Mouse (Mus musculus): ENCODE data around the gene Olfr698. TPM values are rescaled to one million over a fixed set of nuclear protein-coding genes. Genes with fewer than 3 reads are reported as not detected.
"Not testable (repeated sequence)": the region's sequence is repeated elsewhere in the genome, so short reads cannot be mapped to it uniquely, and the experiment has no call there.

The Olfr698 gene
- polyA plus RNA-seq (2014; fragmentation: Nextera tagmentation; extraction: Ambion mirVana): not detected in 2 replicates

- Histone ChIP-seq H3K4me2 (ENCODE audit: low read depth) (no peak within 1 kb of the TSS), H3K4me1 (ENCODE audit: control insufficient read depth, insufficient read depth, low read length) (no peaks in the 10 kb centered on the region), H3K27ac (ENCODE audit: low read depth, low read length) (no peak within 1 kb of the TSS), H3K4me3 (ENCODE audit: low read depth, low read length) (no peak within 1 kb of the TSS), H3K27me3 (ENCODE audit: control insufficient read depth, insufficient read depth, low read length) (no peaks in the 10 kb centered on the region), H3K9ac (ENCODE audit: low read length) (no peak within 1 kb of the TSS), H3K9me3 (ENCODE audit: control insufficient read depth, low read length) (no peaks in the 10 kb centered on the region), H3K36me3 (ENCODE audit: control insufficient read depth, insufficient read depth, low read length) (no peaks in the 10 kb centered on the region)
- no peak for DNase-seq (ENCODE audit: low spot score)
- ATAC-seq (ENCODE audit: insufficient read depth, low FRiP score, low TSS enrichment): no peak
Measured at GRCm38 (mm10) chr7:106755297-106755696, at the start of gene Olfr698. Gene Olfr698, minus strand, starts transcription at chr7:106755397.

GRCm38 (mm10) chr7:106793098-106793497, 37.9 kb upstream of the Olfr698 start, which contains the start of gene Olfr699:
Gene Olfr699, minus strand, starts transcription at chr7:106793198.
- Histone ChIP-seq H3K4me3 (ENCODE audit: low read depth, low read length) (no peak within 1 kb of the TSS), H3K27me3 (ENCODE audit: control insufficient read depth, insufficient read depth, low read length) (no peaks in the 10 kb centered on the region), H3K9ac (ENCODE audit: low read length) (no peak within 1 kb of the TSS), H3K4me1 (ENCODE audit: control insufficient read depth, insufficient read depth, low read length) (no peaks in the 10 kb centered on the region), H3K36me3 (ENCODE audit: control insufficient read depth, insufficient read depth, low read length) (no peaks in the 10 kb centered on the region), H3K27ac (ENCODE audit: low read depth, low read length) (no peak within 1 kb of the TSS), H3K9me3 (ENCODE audit: control insufficient read depth, low read length) (no peaks in the 10 kb centered on the region), H3K4me2 (ENCODE audit: low read depth) (no peak within 1 kb of the TSS)
- WGBS: 98% methylated on average over 1 of the region's 1 CpGs
- DNase-seq (ENCODE audit: low spot score): no peak
- ATAC-seq (ENCODE audit: insufficient read depth, low FRiP score, low TSS enrichment): no peak

DNA sequence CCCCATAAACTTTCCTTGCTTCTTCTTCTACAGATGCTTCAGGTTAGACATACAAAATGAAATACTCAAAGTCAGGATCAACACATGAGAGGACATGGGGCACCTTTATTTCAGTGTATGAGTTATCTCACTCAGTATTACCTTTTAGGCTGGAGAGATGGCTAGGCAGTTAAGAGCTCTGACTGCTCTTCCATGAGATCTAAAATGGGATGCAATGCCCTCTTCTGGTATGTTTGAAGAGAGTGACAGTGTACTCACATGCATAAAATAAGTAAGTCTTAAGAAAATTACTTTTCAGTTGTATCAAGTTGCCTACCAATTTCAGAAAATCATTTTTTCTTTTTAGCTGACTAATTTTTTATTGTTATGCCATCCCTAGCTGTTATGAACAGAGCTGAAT, 33.1 kb upstream of the Olfr698 start:
- ATAC-seq (ENCODE audit: insufficient read depth, low FRiP score, low TSS enrichment) (no peak), DNase-seq (ENCODE audit: low spot score) (no peak)
- Histone ChIP-seq H3K36me3 (ENCODE audit: control insufficient read depth, insufficient read depth, low read length) (no peaks in the 10 kb centered on the region), H3K9ac (ENCODE audit: low read length) (no peak overlapping the region), H3K27ac (ENCODE audit: low read depth, low read length) (no peak overlapping the region), H3K4me2 (ENCODE audit: low read depth) (no peak overlapping the region), H3K9me3 (ENCODE audit: control insufficient read depth, low read length) (no peaks in the 10 kb centered on the region), H3K4me1 (ENCODE audit: control insufficient read depth, insufficient read depth, low read length) (no peaks in the 10 kb centered on the region), H3K27me3 (ENCODE audit: control insufficient read depth, insufficient read depth, low read length) (no peaks in the 10 kb centered on the region), H3K4me3 (ENCODE audit: low read depth, low read length) (no peak overlapping the region)

- not testable (repeated sequence) for H3K36me3 ChIP-seq (ENCODE audit: control insufficient read depth, insufficient read depth, low read length); H3K9me3 ChIP-seq (ENCODE audit: control insufficient read depth, low read length); H3K4me3 ChIP-seq (ENCODE audit: low read depth, low read length); DNase-seq (ENCODE audit: low spot score); H3K27me3 ChIP-seq (ENCODE audit: control insufficient read depth, insufficient read depth, low read length); H3K9ac ChIP-seq (ENCODE audit: low read length); H3K27ac ChIP-seq (ENCODE audit: low read depth, low read length); H3K4me2 ChIP-seq (ENCODE audit: low read depth); H3K4me1 ChIP-seq (ENCODE audit: control insufficient read depth, insufficient read depth, low read length); ATAC-seq (ENCODE audit: insufficient read depth, low FRiP score, low TSS enrichment)
- WGBS: 96% methylated on average over 2 of the region's 2 CpGs
Measured at GRCm38 (mm10) chr7:106761008-106761407, 5.8 kb upstream of the Olfr698 start.

DNA sequence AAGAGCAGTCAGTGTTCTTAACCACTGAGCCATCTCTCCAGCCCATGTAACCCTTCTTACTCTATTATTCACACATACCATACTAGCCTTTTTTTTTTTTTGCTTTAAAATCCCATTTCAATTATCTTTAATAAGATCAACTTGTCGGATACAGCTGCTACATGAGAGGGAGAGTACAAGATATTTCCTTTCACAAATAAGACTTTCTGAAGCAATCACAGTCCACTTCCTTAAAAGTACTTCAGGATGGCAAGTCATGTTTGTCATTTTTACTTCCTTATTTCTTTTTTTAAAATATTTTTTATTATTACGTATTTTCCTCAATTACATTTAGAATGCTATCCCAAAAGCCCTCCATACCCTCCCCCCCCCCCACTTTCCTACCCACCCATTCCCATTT, 3.6 kb upstream of the Olfr698 start:
- DNase-seq (ENCODE audit: low spot score) (no peak), ATAC-seq (ENCODE audit: insufficient read depth, low FRiP score, low TSS enrichment) (no peak)
- H3K9ac ChIP-seq (ENCODE audit: low read length): no peak overlapping the region
- H3K4me3 ChIP-seq (ENCODE audit: low read depth, low read length): no peak overlapping the region
- H3K27ac ChIP-seq (ENCODE audit: low read depth, low read length): no peak overlapping the region
- no peaks in the 10 kb centered on the region for H3K36me3 ChIP-seq (ENCODE audit: control insufficient read depth, insufficient read depth, low read length)
- H3K9me3 ChIP-seq (ENCODE audit: control insufficient read depth, low read length): no peaks in the 10 kb centered on the region
- H3K4me2 ChIP-seq (ENCODE audit: low read depth): no peak overlapping the region
- WGBS: 85% methylated on average over 2 of the region's 2 CpGs
- no peaks in the 10 kb centered on the region for H3K4me1 ChIP-seq (ENCODE audit: control insufficient read depth, insufficient read depth, low read length)
- no peaks in the 10 kb centered on the region for H3K27me3 ChIP-seq (ENCODE audit: control insufficient read depth, insufficient read depth, low read length)

DNA sequence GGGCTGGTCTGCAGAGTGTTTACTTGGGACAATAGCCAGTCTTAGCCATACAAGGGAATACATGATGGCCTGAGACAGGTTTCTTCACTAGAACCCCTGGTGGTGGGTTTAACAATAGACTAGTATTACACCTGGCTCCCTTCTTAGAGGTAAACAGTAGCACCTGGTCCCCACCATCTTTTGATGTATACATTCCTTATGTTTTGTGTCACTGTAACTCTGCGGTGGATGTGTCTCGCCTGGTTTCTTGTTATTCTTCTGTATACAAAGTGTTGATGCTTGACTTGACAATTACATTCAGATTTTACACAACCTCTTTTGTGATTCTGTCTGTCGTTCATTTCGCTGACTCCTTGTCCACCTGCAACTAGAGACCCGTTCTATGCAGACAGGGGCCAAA, 9.4 kb downstream of the Olfr698 start:
- no peaks in the 10 kb centered on the region for H3K27me3 ChIP-seq (ENCODE audit: control insufficient read depth, insufficient read depth, low read length)
- H3K36me3 ChIP-seq (ENCODE audit: control insufficient read depth, insufficient read depth, low read length): no peaks in the 10 kb centered on the region
- DNase-seq (ENCODE audit: low spot score) (no peak), ATAC-seq (ENCODE audit: insufficient read depth, low FRiP score, low TSS enrichment) (no peak)
- 91% methylated on average over 5 of the region's 5 CpGs for WGBS
- no peaks in the 10 kb centered on the region for H3K4me1 ChIP-seq (ENCODE audit: control insufficient read depth, insufficient read depth, low read length)
- no peak overlapping the region for H3K27ac ChIP-seq (ENCODE audit: low read depth, low read length)
- H3K4me3 ChIP-seq (ENCODE audit: low read depth, low read length): no peak overlapping the region
- no peak overlapping the region for H3K9ac ChIP-seq (ENCODE audit: low read length)
- no peaks in the 10 kb centered on the region for H3K9me3 ChIP-seq (ENCODE audit: control insufficient read depth, low read length)
- H3K4me2 ChIP-seq (ENCODE audit: low read depth): no peak overlapping the region

DNA sequence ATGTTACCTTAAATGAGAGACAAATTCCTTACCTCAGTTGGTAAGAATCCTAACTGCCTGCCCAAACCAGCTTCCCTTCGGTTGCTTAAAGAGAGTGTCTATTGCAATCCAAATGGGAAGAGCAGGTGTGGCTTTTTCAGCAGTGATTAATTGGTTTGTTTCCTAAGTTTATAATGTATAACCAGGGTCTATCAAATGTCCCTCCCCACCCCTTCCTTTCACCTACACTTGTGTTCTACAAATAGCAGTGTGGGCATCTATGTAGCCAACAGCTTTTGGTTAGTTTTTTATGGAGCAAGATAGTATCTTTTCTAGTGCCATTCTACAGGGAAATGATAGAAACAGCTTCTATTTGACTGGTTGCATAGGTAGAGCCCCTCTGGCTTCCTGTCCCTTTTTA, 12.9 kb downstream of the Olfr698 start, which contains the start of gene Olfr697:
Olfr697 (minus strand) TSS at position 101 of the 400 bp plus-strand sequence.
- no peaks in the 10 kb centered on the region for H3K9me3 ChIP-seq (ENCODE audit: control insufficient read depth, low read length)
- no peak within 1 kb of the TSS for H3K9ac ChIP-seq (ENCODE audit: low read length)
- no peak within 1 kb of the TSS for H3K4me3 ChIP-seq (ENCODE audit: low read depth, low read length)
- 86% methylated on average over 1 of the region's 1 CpGs for WGBS
- no peaks in the 10 kb centered on the region for H3K4me1 ChIP-seq (ENCODE audit: control insufficient read depth, insufficient read depth, low read length)
- ATAC-seq (ENCODE audit: insufficient read depth, low FRiP score, low TSS enrichment) (no peak), DNase-seq (ENCODE audit: low spot score) (no peak)
- H3K4me2 ChIP-seq (ENCODE audit: low read depth): no peak within 1 kb of the TSS
- H3K27me3 ChIP-seq (ENCODE audit: control insufficient read depth, insufficient read depth, low read length): no peaks in the 10 kb centered on the region
- H3K36me3 ChIP-seq (ENCODE audit: control insufficient read depth, insufficient read depth, low read length): no peaks in the 10 kb centered on the region
- no peak within 1 kb of the TSS for H3K27ac ChIP-seq (ENCODE audit: low read depth, low read length)

GRCm38 (mm10) chr7:106737028-106737427, 18.2 kb downstream of the Olfr698 start:
- H3K4me2 ChIP-seq (ENCODE audit: low read depth): no peak overlapping the region
- H3K4me1 ChIP-seq (ENCODE audit: control insufficient read depth, insufficient read depth, low read length): no peaks in the 10 kb centered on the region
- H3K9ac ChIP-seq (ENCODE audit: low read length): no peak overlapping the region
- no peak overlapping the region for H3K27ac ChIP-seq (ENCODE audit: low read depth, low read length)
- H3K27me3 ChIP-seq (ENCODE audit: control insufficient read depth, insufficient read depth, low read length): no peaks in the 10 kb centered on the region
- DNase-seq (ENCODE audit: low spot score): no peak
- H3K9me3 ChIP-seq (ENCODE audit: control insufficient read depth, low read length): no peaks in the 10 kb centered on the region
- no peaks in the 10 kb centered on the region for H3K36me3 ChIP-seq (ENCODE audit: control insufficient read depth, insufficient read depth, low read length)
- no peak overlapping the region for H3K4me3 ChIP-seq (ENCODE audit: low read depth, low read length)
- ATAC-seq (ENCODE audit: insufficient read depth, low FRiP score, low TSS enrichment): no peak

- ATAC-seq (ENCODE audit: insufficient read depth, low FRiP score, low TSS enrichment) (no peak), DNase-seq (ENCODE audit: low spot score) (no peak)
- Histone ChIP-seq H3K36me3 (ENCODE audit: control insufficient read depth, insufficient read depth, low read length) (no peaks in the 10 kb centered on the region), H3K27ac (ENCODE audit: low read depth, low read length) (no peak overlapping the region), H3K4me3 (ENCODE audit: low read depth, low read length) (no peak overlapping the region), H3K4me1 (ENCODE audit: control insufficient read depth, insufficient read depth, low read length) (no peaks in the 10 kb centered on the region), H3K27me3 (ENCODE audit: control insufficient read depth, insufficient read depth, low read length) (no peaks in the 10 kb centered on the region), H3K9me3 (ENCODE audit: control insufficient read depth, low read length) (no peaks in the 10 kb centered on the region), H3K4me2 (ENCODE audit: low read depth) (no peak overlapping the region), H3K9ac (ENCODE audit: low read length) (no peak overlapping the region)
- 41% methylated on average over 2 of the region's 2 CpGs for WGBS
Measured at GRCm38 (mm10) chr7:106733717-106734116, 21.5 kb downstream of the Olfr698 start.
